Mouse (Mus musculus): ENCODE measurements around the gene Zfy2. TPM values are rescaled to one million over a fixed set of nuclear protein-coding genes. Genes with fewer than 3 reads are reported as not detected.

Zfy2 gene
- total RNA-seq (2022): not detected

DNA sequence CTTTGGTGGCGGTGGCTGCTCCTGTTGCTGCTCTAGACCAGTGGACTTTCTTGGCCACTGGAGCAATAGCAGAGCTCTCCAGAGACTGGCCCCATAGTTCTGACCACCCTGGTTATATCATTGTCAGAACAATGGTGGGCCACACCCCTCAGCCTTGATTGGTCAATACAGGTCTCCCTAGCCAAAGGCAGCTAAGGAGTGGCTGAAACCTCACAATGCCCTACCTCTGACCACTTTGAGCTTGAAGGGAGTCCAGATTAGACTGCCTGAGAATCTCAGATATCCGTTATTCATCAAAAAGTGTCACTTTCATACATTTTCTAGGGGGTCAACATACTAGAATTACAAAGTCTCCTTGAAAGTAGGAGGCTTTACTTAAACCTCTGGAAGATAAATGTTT is at the start of gene Zfy2:
Gene Zfy2 (minus strand): TSS at position 101 of the 400 bp plus-strand sequence.
- no peak for DNase-seq (ENCODE audit: low spot score in 2 of 2)

Data from layer of hippocampus, adult 8-10 months (tissue).